Mouse (Mus musculus) forebrain, embryonic 14.5 days (tissue): Measurements from ENCODE around the gene Ankdd1b. TPM values are rescaled to one million over a fixed set of nuclear protein-coding genes. Genes with fewer than 3 reads are reported as not detected.

Experiments used
- ATAC-seq: fragments of 200-750 bp; cut with Nextera tagmentation; 2 replicates; pipeline ENCODE4 v1.8.0; 2017; ENCODE audit warnings: mild to moderate bottlenecking, moderate library complexity
- DNase-seq: peaks from one replicate; pipeline ENCODE4 v3.0.0-alpha.2; 2015; ENCODE audit warnings: low spot score
- H3K27ac ChIP-seq: fragments of 300-500 bp; sonication (generic); 2 replicates; pipeline ENCODE4 v1.5.1; 2014; ENCODE audit warnings: low read depth, mild to moderate bottlenecking, control low read depth, low read length, moderate library complexity
- H3K27me3 ChIP-seq: fragments of 300-500 bp; sonication (generic); replicated peaks from 2 replicates; pipeline ENCODE4 v1.6.1; 2014; ENCODE audit warnings: low read length, control low read depth, mixed read lengths; ENCODE audit not compliant: control insufficient read depth, insufficient read depth
- H3K36me3 ChIP-seq: fragments of 300-500 bp; sonication (generic); 2 replicates; pipeline ENCODE4 v1.6.1; 2014; ENCODE audit warnings: low read length, control low read depth; ENCODE audit not compliant: control insufficient read depth, insufficient read depth
- H3K4me1 ChIP-seq: fragments of 300-500 bp; sonication (generic); 2 replicates; pipeline ENCODE4 v1.6.1; 2014; ENCODE audit warnings: antibody characterized with exemption, low read length, control low read depth; ENCODE audit not compliant: control insufficient read depth, insufficient read depth
- H3K4me2 ChIP-seq: fragments of 300-500 bp; sonication (generic); 2 replicates; pipeline ENCODE4 v1.6.1; 2014; ENCODE audit warnings: mild to moderate bottlenecking, control low read depth, low read length
- H3K4me3 ChIP-seq: fragments of 300-500 bp; sonication (generic); 2 replicates; pipeline ENCODE4 v1.5.1; 2014; ENCODE audit warnings: low read depth, low read length, control low read depth
- H3K9ac ChIP-seq: fragments of 300-500 bp; sonication (generic); 2 replicates; pipeline ENCODE4 v1.6.1; 2014; ENCODE audit warnings: mild to moderate bottlenecking, low read length, control low read depth, moderate library complexity
- H3K9me3 ChIP-seq: fragments of 300-500 bp; sonication (generic); replicated peaks from 2 replicates; pipeline ENCODE4 v1.6.1; 2016; ENCODE audit warnings: low read length, control low read depth, mixed read lengths; ENCODE audit not compliant: control insufficient read depth
- WGBS: fragments of 180-500 bp; shearing (Covaris S2); extraction: QIAGEN DNeasy Blood & Tissue Kit; methylation state at CpG from one replicate; pipeline ENCODE4 v1.1.7; 2014; 5-methylcytosine and 5-hydroxymethylcytosine counted together
- polyA plus RNA-seq: library from polyadenylated mRNA; unstranded; fragments of >200 nt; fragmentation: Nextera tagmentation; extraction: Ambion mirVana; gene quantifications from 2 replicates; pipeline ENCODE4 v1.2.1, GENCODE M21; 2014

Ankdd1b gene
- polyA plus RNA-seq, 1 experiment from 2014 or later: not detected

GRCm38 (mm10) chr13:96408786-96409185, 62.2 kb downstream of the Ankdd1b start:
- DNase-seq (no peak), ATAC-seq (no peak)
- Histone ChIP-seq H3K36me3 (peaks cover 78% of the 10 kb centered on the region), H3K27me3 (no peaks in the 10 kb centered on the region), H3K27ac (no peak overlapping the region), H3K9me3 (no peaks in the 10 kb centered on the region), H3K4me3 (no peak overlapping the region), H3K4me2 (no peak overlapping the region), H3K4me1 (no peaks in the 10 kb centered on the region), H3K9ac (no peak overlapping the region)
- WGBS: 89% methylated on average over 1 of the region's 1 CpGs

GRCm38 (mm10) chr13:96407040-96407439, 64.0 kb downstream of the Ankdd1b start:
- H3K27me3 ChIP-seq: no peaks in the 10 kb centered on the region
- H3K4me2 ChIP-seq: no peak overlapping the region
- H3K9ac ChIP-seq: no peak overlapping the region
- no peaks in the 10 kb centered on the region for H3K4me1 ChIP-seq
- H3K27ac ChIP-seq: no peak overlapping the region
- H3K9me3 ChIP-seq: no peaks in the 10 kb centered on the region
- WGBS: 57% methylated on average over 4 of the region's 4 CpGs
- no peak overlapping the region for H3K4me3 ChIP-seq
- H3K36me3 ChIP-seq: peaks cover 80% of the 10 kb centered on the region
- peak; percentile 84 for DNase-seq
- peak; percentile 87 for ATAC-seq

- Histone ChIP-seq H3K4me3 (no peak overlapping the region), H3K27me3 (no peaks in the 10 kb centered on the region), H3K9ac (no peak overlapping the region), H3K27ac (no peak overlapping the region), H3K9me3 (no peaks in the 10 kb centered on the region), H3K36me3 (peaks cover 81% of the 10 kb centered on the region), H3K4me2 (no peak overlapping the region), H3K4me1 (no peaks in the 10 kb centered on the region)
- 92% methylated on average over 2 of the region's 2 CpGs for WGBS
- DNase-seq (no peak), ATAC-seq (no peak)
Measured at GRCm38 (mm10) chr13:96405518-96405917, 65.5 kb downstream of the Ankdd1b start.

GRCm38 (mm10) chr13:96401251-96401650, 69.7 kb downstream of the Ankdd1b start:
- H3K4me1 ChIP-seq: no peaks in the 10 kb centered on the region
- no peak overlapping the region for H3K4me3 ChIP-seq
- H3K36me3 ChIP-seq: peaks cover 93% of the 10 kb centered on the region
- DNase-seq: no peak
- H3K27ac ChIP-seq: no peak overlapping the region
- H3K4me2 ChIP-seq: no peak overlapping the region
- ATAC-seq: no peak
- H3K27me3 ChIP-seq: no peaks in the 10 kb centered on the region
- H3K9ac ChIP-seq: no peak overlapping the region
- H3K9me3 ChIP-seq: no peaks in the 10 kb centered on the region
- 93% methylated on average over 5 of the region's 5 CpGs for WGBS

GRCm38 (mm10) chr13:96389301-96389700, 81.7 kb downstream of the Ankdd1b start:
- ATAC-seq: no peak
- H3K9me3 ChIP-seq: no peaks in the 10 kb centered on the region
- peak overlapping the region; percentile 76 for H3K9ac ChIP-seq
- no peak overlapping the region for H3K27ac ChIP-seq
- peaks cover 7% of the 10 kb centered on the region; the same call in 1 of the 2 replicates for H3K4me1 ChIP-seq
- no peak for DNase-seq
- no peaks in the 10 kb centered on the region for H3K27me3 ChIP-seq
- WGBS: 27% methylated on average over 2 of the region's 2 CpGs
- H3K36me3 ChIP-seq: peaks cover 39% of the 10 kb centered on the region
- H3K4me2 ChIP-seq: peak overlapping the region; percentile 79
- H3K4me3 ChIP-seq: peak overlapping the region; percentile 74

- Histone ChIP-seq H3K4me2 (peak within 1 kb of the TSS; percentile 79), H3K9me3 (no peaks in the 10 kb centered on the region), H3K9ac (peak within 1 kb of the TSS; percentile 76), H3K4me1 (peaks cover 7% of the 10 kb centered on the region; the same call in 1 of the 2 replicates), H3K27ac (peak within 1 kb of the TSS; percentile 35; the same call in 1 of the 2 replicates), H3K4me3 (peak within 1 kb of the TSS; percentile 74), H3K36me3 (peaks cover 29% of the 10 kb centered on the region), H3K27me3 (no peaks in the 10 kb centered on the region)
- DNase-seq (peak; percentile 99), ATAC-seq (peak; percentile 100)
- WGBS: under 1% methylated on average over 44 of the region's 44 CpGs
Measured at GRCm38 (mm10) chr13:96388042-96388888, 82.7 kb downstream of the Ankdd1b start, which contains the start of gene Poc5. Gene Poc5 (plus strand): TSS chr13:96388294.

GRCm38 (mm10) chr13:96377883-96378282, 93.1 kb downstream of the Ankdd1b start:
- DNase-seq (no peak), ATAC-seq (no peak)
- no peaks in the 10 kb centered on the region for H3K9me3 ChIP-seq
- H3K36me3 ChIP-seq: no peaks in the 10 kb centered on the region
- 85% methylated on average over 4 of the region's 4 CpGs for WGBS
- H3K4me1 ChIP-seq: no peaks in the 10 kb centered on the region
- H3K9ac ChIP-seq: no peak overlapping the region
- no peak overlapping the region for H3K4me2 ChIP-seq
- H3K27ac ChIP-seq: no peak overlapping the region
- H3K27me3 ChIP-seq: no peaks in the 10 kb centered on the region
- H3K4me3 ChIP-seq: no peak overlapping the region

- H3K27me3 ChIP-seq: no peaks in the 10 kb centered on the region
- WGBS: 94% methylated on average over 18 of the region's 18 CpGs
- no peak for ATAC-seq
Measured at GRCm38 (mm10) chr13:96376871-96377270, 94.1 kb downstream of the Ankdd1b start.

GRCm38 (mm10) chr13:96375519-96375918, 95.5 kb downstream of the Ankdd1b start:
- Histone ChIP-seq H3K4me2 (no peak overlapping the region), H3K27me3 (no peaks in the 10 kb centered on the region), H3K9me3 (no peaks in the 10 kb centered on the region), H3K4me3 (no peak overlapping the region), H3K9ac (no peak overlapping the region), H3K4me1 (no peaks in the 10 kb centered on the region), H3K27ac (no peak overlapping the region), H3K36me3 (no peaks in the 10 kb centered on the region)
- ATAC-seq (no peak), DNase-seq (peak; percentile 8)
- 6% methylated on average over 2 of the region's 2 CpGs for WGBS

More at GRCm38 (mm10) chr13:96376871-96377270, 94.1 kb downstream of the Ankdd1b start:
- Histone ChIP-seq H3K4me1 (no peaks in the 10 kb centered on the region), H3K4me3 (no peak overlapping the region), H3K9me3 (no peaks in the 10 kb centered on the region), H3K27ac (no peak overlapping the region), H3K9ac (no peak overlapping the region), H3K4me2 (no peak overlapping the region), H3K36me3 (no peaks in the 10 kb centered on the region)
- DNase-seq: no peak
